Mouse (Mus musculus) neural tube, embryonic 13.5 days (tissue): Measurements from ENCODE around the gene Syde2. TPM values are rescaled to one million over a fixed set of nuclear protein-coding genes. Genes with fewer than 3 reads are reported as not detected.

Experiments
- ATAC-seq: fragments of 200-750 bp; cut with Nextera tagmentation; 2 replicates; pipeline ENCODE4 v1.8.0; 2017; ENCODE audit warnings: low read depth, mild to moderate bottlenecking, moderate TSS enrichment, moderate library complexity
- H3K27ac ChIP-seq: fragments of 300-500 bp; sonication (generic); replicated peaks from 2 replicates; pipeline ENCODE4 v1.5.1; 2015; ENCODE audit warnings: moderate library complexity, mild to moderate bottlenecking, inconsistent platforms
- H3K27me3 ChIP-seq: fragments of 300-500 bp; sonication (generic); 2 replicates; pipeline ENCODE4 v1.6.1; 2015; ENCODE audit warnings: mild to moderate bottlenecking, inconsistent platforms
- H3K36me3 ChIP-seq: fragments of 300-500 bp; sonication (generic); 2 replicates; pipeline ENCODE4 v1.6.1; 2015; ENCODE audit warnings: mild to moderate bottlenecking, inconsistent platforms
- H3K4me1 ChIP-seq: fragments of 300-500 bp; sonication (generic); replicated peaks from 2 replicates; pipeline ENCODE4 v1.6.1; 2015; ENCODE audit warnings: inconsistent platforms
- H3K4me2 ChIP-seq: fragments of 300-500 bp; sonication (generic); 2 replicates; pipeline ENCODE4 v1.6.1; 2015; ENCODE audit warnings: inconsistent platforms, mild to moderate bottlenecking, moderate library complexity
- H3K4me3 ChIP-seq: fragments of 300-500 bp; sonication (generic); 2 replicates; pipeline ENCODE4 v1.5.1; 2015; ENCODE audit warnings: mild to moderate bottlenecking, inconsistent platforms
- H3K9ac ChIP-seq: fragments of 300-500 bp; sonication (generic); 2 replicates; pipeline ENCODE4 v1.6.1; 2015; ENCODE audit warnings: moderate library complexity, mild to moderate bottlenecking, inconsistent platforms
- H3K9me3 ChIP-seq: fragments of 300-500 bp; sonication (generic); 2 replicates; pipeline ENCODE4 v1.6.1; 2016; ENCODE audit warnings: inconsistent platforms
- WGBS: fragments of 180-500 bp; shearing (Covaris S2); methylation state at CpG from one replicate; pipeline ENCODE4 v1.1.7; 2015; 5-methylcytosine and 5-hydroxymethylcytosine counted together
- polyA plus RNA-seq: library from polyadenylated mRNA; unstranded; fragments of >200 nt; fragmentation: Nextera tagmentation; extraction: Ambion mirVana; gene quantifications from 2 replicates; pipeline ENCODE4 v1.2.1, GENCODE M21; 2015

The Syde2 gene
- polyA plus RNA-seq, 1 experiment from 2014 or later, result 0.33 TPM

DNA sequence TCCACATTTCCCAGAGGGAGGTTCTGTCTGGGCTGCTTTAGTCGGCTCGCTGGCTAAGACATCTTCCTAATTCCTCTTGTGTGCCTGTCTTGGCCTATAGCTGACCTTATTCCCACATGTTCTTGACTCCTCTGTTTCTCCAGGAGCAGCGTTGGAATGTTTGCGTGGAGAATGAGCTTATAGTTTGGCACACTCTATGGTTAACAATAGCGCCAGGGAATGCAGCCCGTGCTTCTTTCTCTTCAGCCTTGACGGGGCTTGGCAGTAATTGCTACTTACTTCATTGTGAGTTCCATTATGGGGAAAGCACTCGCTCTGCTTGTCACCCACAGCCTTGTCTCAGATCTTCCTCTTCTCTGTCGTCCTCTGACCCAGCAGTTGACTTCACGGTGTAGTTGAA lies 16.2 kb upstream of the Syde2 start:
- Histone ChIP-seq H3K27me3 (no peaks in the 10 kb centered on the region), H3K27ac (no peak overlapping the region), H3K9me3 (peaks cover 9% of the 10 kb centered on the region), H3K9ac (no peak overlapping the region), H3K4me3 (no peak overlapping the region), H3K36me3 (no peaks in the 10 kb centered on the region), H3K4me1 (no peaks in the 10 kb centered on the region), H3K4me2 (no peak overlapping the region)
- ATAC-seq, result no peak
- 56% methylated on average over 10 of the region's 10 CpGs for WGBS

DNA sequence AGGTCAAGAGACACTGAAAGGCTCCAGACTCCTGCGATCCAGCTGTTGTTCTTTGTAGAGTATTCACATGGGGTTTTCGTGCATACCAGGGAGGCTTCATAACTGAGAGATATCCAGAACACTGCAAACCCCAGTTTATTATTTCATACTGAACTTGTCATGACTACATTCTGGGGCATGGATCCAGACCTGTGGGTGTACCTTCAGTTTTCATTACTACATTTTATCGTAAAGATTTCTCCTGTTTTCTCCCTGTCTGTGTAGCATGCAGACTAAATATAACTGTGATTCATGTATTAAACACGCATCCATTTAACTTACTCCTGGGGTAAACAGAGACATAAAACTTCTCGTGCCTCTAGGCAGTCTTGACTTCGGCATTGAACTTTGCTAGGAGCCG lies 12.7 kb upstream of the Syde2 start:
- no peak overlapping the region for H3K4me2 ChIP-seq
- H3K9ac ChIP-seq, result no peak overlapping the region
- peaks cover 18% of the 10 kb centered on the region for H3K9me3 ChIP-seq
- no peak for ATAC-seq
- H3K36me3 ChIP-seq, result no peaks in the 10 kb centered on the region
- H3K4me3 ChIP-seq, result no peak overlapping the region
- 93% methylated on average over 7 of the region's 7 CpGs for WGBS
- no peak overlapping the region for H3K27ac ChIP-seq
- no peaks in the 10 kb centered on the region for H3K4me1 ChIP-seq
- H3K27me3 ChIP-seq, result no peaks in the 10 kb centered on the region

DNA sequence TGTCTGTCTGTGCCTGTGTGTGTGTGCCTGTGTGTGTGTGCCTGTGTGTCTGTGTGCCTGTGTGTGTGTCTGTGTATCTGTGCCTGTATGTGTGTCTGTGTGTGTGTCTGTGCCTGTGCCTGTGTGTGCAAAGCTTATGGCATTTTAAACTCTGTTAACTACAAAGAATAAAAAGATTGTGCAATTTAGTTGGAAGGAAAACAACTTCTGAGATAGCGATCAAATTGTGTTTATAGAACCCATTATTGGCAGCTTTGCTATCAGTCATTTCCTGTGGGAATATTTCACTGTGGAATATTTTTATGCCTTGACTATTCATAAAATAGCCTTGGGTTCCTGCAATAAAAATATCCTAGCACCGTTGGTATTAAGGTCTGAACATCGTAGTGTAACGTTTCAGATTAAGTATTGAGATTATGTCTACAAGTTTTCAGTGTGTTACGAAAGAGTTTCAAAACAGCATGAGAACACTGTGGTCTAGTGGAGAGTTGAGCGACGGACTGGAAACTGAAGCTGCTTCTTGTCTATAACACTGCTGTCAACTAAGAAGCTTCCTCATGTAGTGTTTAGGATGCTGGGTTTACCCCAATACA lies 2.2 kb upstream of the Syde2 start:
- H3K36me3 ChIP-seq, result no peaks in the 10 kb centered on the region
- no peak overlapping the region for H3K27ac ChIP-seq
- ATAC-seq, result no peak
- H3K9ac ChIP-seq, result no peak overlapping the region
- peaks cover 48% of the 10 kb centered on the region for H3K27me3 ChIP-seq
- H3K4me3 ChIP-seq, result no peak overlapping the region
- WGBS, result 92% methylated on average over 7 of the region's 7 CpGs
- no peaks in the 10 kb centered on the region for H3K9me3 ChIP-seq
- no peak overlapping the region for H3K4me2 ChIP-seq
- H3K4me1 ChIP-seq, result peaks cover 19% of the 10 kb centered on the region

DNA sequence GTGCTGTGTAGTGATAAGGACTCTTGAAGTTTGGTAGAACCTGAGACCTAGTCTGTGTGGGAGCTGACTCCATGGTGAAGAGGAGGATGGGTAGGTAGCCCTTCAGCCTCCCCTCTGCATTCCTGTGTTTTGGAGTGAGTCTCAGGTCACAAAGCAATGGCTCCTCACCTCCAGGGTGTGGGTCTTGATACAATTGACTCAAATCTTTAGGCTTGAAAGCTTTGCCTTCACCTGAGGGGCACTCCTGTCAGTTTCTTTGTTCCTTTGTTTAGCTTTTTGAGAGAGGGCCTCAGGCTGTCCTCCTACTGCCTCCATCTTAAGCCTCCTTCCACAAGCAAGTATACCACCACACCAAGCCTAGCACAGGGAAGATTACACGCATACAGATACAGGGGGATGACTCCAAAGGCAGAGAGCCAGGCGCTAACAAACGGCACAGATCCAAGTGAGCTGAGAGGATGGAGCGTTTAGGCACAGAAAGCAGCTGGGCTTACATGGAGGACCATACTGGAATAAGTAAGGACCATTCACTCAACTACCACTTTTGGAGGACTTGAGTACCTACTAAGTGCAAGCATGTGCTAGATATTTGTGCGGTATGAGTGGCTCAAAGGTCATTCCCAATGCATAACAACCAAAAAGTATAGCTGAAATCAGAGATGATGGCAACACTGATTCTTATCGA lies 1.2 kb upstream of the Syde2 start:
- peaks cover 48% of the 10 kb centered on the region for H3K27me3 ChIP-seq
- WGBS, result 65% methylated on average over 6 of the region's 6 CpGs
- no peak for ATAC-seq
- H3K36me3 ChIP-seq, result no peaks in the 10 kb centered on the region
- H3K9ac ChIP-seq, result no peak overlapping the region
- peaks cover 19% of the 10 kb centered on the region for H3K4me1 ChIP-seq
- no peak overlapping the region for H3K27ac ChIP-seq
- no peak overlapping the region for H3K4me2 ChIP-seq
- no peaks in the 10 kb centered on the region for H3K9me3 ChIP-seq
- H3K4me3 ChIP-seq, result no peak overlapping the region

DNA sequence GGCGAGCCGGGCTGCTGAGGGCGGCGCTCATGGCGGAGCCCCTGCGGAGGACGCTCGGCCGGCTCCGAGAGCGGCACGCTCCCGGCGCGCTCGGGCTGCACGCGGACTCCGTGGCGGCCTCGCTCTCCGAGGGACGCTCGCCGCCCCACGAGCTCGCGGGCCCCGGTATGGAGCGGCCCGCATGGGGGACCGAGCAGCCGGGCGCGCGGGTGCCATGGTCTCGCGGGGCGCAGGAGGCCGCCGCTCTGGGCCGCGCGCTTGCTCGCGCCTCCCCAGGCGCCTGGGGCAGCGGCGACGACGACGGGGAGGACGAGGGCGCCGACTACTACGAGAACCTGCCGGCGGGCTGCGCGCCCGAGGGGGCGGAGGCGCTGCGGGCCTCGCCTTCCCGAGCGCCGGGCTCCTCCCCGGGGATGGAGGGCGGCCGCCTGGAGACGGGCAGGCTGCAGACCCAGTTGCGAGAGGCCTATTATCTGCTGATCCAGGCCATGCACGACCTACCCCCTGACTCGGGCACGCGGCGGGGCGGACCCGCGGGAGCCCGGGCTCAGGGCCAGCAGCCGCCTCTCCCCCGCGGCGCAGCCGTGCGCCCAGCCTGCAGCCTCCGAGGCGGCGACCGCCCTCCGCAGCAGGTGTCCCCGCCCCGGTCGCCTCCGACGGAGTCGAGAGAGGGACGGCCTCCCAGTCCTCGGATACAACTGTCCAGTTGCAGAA lies 457 bp downstream of the Syde2 start:
- Histone ChIP-seq H3K9ac (peak overlapping the region; percentile 79), H3K4me3 (peak overlapping the region; percentile 68), H3K9me3 (no peaks in the 10 kb centered on the region), H3K4me1 (peaks cover 19% of the 10 kb centered on the region), H3K36me3 (no peaks in the 10 kb centered on the region), H3K27me3 (peaks cover 48% of the 10 kb centered on the region), H3K4me2 (peak overlapping the region; percentile 79), H3K27ac (0 out of 2 replicates have a peak overlapping the region, but pooled peaks have one; percentile 46)
- ATAC-seq, result peak; percentile 77
- under 1% methylated on average over 64 of the region's 101 CpGs for WGBS

DNA sequence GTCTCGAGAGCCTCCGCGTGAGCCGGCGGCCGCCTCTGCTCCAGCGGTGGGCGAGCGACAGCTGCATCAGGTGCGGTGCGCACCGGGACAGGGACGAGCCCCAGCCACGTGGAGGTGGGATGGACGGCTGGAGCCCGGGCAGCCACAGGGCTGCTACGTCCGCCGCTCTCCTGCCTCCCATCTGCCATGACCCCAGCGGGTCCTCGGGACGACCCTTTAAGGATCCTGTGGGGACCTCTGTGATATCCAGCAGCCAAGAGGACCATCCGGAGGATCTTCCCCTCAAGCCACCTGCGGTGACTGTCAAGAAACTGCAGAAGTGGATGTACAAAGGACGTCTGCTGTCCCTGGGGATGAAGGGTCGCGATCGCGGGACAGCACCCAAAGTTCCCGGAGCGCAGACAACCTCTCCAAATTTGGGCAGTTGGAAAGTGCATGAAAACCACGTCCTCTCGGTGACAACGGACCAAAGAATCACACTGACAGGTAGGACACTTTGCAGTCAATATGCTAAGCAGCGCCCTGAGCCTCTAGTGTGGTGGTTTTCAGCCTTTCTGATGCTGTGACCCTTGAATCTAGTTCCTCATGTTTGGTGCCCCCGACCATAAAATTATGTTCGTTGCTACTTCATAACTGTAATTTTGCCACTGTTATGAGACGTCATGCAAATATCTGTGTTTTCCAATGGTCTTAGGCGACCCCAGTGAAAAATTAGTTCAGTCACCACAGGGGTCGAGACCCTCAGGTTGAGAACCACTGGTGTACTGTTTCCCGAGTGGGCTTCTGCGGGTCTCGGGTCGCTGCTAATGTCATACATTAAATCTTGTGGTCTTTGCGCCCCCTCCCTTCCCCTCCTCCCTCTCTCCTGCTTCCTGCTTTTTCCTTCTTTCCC lies 1.3 kb downstream of the Syde2 start:
- Histone ChIP-seq H3K36me3 (no peaks in the 10 kb centered on the region), H3K9ac (peak overlapping the region; percentile 79), H3K4me1 (peaks cover 19% of the 10 kb centered on the region), H3K27me3 (peaks cover 48% of the 10 kb centered on the region), H3K27ac (no peak overlapping the region), H3K4me3 (peak overlapping the region; percentile 68), H3K4me2 (peak overlapping the region; percentile 79), H3K9me3 (no peaks in the 10 kb centered on the region)
- ATAC-seq, result no peak; the same call in 1 of the 2 replicates
- WGBS, result under 1% methylated on average over 45 of the region's 45 CpGs

DNA sequence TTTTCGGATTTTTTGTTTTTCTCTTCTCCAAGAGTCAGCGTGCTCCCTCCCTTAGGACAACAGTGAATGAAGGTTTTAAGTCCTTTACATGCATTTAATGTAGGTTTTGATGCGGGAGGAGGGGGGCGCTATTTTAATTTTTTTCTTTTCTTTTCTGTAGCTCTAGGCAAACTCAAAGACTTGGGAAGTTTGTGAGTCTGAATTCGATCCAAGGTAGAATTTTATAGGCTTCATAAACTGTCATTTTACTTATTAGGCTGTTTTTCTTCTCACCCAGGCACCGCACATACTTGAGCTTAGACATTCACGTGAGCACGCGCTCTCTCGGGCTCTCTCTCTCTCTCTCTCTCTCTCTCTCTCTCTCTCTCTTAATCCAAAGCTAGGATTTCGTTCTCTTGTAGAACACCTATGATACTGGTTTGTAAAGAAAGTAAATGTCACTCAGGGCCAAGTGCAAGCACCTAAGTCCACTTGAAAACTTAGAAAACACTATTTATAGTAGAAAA lies 2.0 kb downstream of the Syde2 start:
- Histone ChIP-seq H3K4me1 (peaks cover 19% of the 10 kb centered on the region), H3K4me3 (peak overlapping the region; percentile 68), H3K27ac (no peak overlapping the region), H3K9ac (peak overlapping the region; percentile 79), H3K27me3 (peaks cover 48% of the 10 kb centered on the region), H3K9me3 (no peaks in the 10 kb centered on the region), H3K4me2 (peak overlapping the region; percentile 79), H3K36me3 (no peaks in the 10 kb centered on the region)
- WGBS, result 10% methylated on average over 11 of the region's 11 CpGs
- no peak for ATAC-seq

DNA sequence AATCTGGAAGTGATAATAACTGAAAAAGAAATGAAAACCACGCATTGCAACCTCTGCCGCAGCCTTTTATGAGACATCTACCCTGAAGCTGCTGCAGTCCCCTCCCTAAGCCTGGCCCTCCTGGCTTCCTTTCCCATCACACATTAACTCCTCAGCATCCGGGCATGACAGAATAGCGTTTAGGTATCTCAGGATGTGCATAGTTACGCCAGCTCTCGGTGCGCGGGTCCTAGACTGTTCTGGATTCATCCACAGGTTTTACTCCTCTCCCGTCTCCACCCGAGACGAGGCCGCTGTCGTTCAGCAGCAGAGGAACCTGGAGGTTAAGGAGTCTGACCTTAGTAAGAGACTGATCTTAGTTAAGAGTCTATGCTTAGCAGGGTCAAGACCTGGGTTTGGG lies 3.5 kb downstream of the Syde2 start:
- Histone ChIP-seq H3K4me3 (no peak overlapping the region), H3K4me1 (peaks cover 19% of the 10 kb centered on the region), H3K9me3 (no peaks in the 10 kb centered on the region), H3K27ac (no peak overlapping the region), H3K4me2 (no peak overlapping the region), H3K36me3 (no peaks in the 10 kb centered on the region), H3K27me3 (peaks cover 34% of the 10 kb centered on the region), H3K9ac (no peak overlapping the region)
- WGBS, result 90% methylated on average over 13 of the region's 13 CpGs
- no peak for ATAC-seq

DNA sequence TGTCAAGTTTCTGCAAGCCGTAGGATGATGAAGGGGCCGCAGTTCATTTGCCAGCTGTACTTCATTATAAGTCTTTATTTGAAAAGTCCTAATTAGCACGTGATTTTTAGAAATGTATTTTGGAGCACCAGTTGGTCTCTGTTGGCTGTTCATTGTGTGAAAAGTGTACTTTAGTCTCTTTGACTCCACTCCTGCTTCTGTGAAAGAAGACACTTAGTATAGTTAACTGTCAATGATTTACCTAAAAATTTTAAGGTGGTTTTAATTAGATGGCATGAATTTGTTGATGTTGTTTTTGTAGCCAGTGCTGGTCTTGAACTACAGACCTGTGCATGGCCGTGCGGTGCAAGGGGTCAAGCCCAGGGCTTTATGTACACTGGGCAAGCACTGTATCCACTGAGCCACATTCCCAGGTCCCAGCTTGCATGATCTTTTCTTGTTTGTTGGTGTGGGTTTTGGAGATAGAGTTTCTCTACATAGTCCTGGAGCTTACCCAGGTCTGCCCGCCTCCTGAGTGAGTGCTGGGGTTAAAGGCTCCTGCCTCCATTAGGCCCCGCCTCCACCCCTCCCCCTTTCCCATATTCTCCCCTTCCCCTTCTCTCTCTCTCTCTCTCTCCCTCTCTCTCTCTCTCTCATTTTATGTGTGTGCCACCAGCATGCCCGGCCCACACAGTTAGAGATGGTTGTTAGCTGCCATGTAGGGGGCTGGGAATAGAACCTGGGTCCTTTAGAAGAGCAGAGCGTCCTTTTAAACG lies 4.5 kb downstream of the Syde2 start:
- H3K4me3 ChIP-seq, result no peak overlapping the region
- peaks cover 19% of the 10 kb centered on the region for H3K4me1 ChIP-seq
- no peak for ATAC-seq
- no peaks in the 10 kb centered on the region for H3K9me3 ChIP-seq
- no peaks in the 10 kb centered on the region for H3K36me3 ChIP-seq
- no peak overlapping the region for H3K27ac ChIP-seq
- H3K9ac ChIP-seq, result no peak overlapping the region
- WGBS, result 91% methylated on average over 10 of the region's 10 CpGs
- no peak overlapping the region for H3K4me2 ChIP-seq
- peaks cover 25% of the 10 kb centered on the region for H3K27me3 ChIP-seq

DNA sequence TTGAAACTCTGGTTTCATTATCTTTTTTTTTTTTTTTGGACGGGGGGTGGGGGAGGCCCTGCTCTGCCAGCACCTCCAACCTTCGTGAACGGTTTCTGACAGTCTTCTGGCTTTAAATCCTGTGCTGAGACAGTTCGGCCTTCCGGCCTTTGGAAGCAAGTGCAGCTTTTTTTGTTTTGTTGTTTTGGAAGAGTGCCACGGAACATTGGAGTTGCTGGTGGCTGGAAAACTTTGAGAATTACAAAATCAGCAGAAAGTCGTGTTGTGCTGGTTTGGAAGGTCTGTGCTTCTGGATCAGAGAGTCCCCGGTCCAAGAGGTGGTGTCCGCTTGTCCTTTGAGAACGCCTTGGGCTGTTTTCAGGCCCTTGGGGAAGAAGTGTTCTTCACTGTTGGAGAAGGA lies 5.1 kb downstream of the Syde2 start:
- no peak overlapping the region for H3K27ac ChIP-seq
- no peak for ATAC-seq
- peaks cover 19% of the 10 kb centered on the region for H3K4me1 ChIP-seq
- WGBS, result 88% methylated on average over 10 of the region's 10 CpGs
- H3K4me2 ChIP-seq, result no peak overlapping the region
- H3K9me3 ChIP-seq, result no peaks in the 10 kb centered on the region
- no peak overlapping the region for H3K4me3 ChIP-seq
- H3K27me3 ChIP-seq, result peaks cover 20% of the 10 kb centered on the region
- H3K36me3 ChIP-seq, result no peaks in the 10 kb centered on the region
- H3K9ac ChIP-seq, result no peak overlapping the region

DNA sequence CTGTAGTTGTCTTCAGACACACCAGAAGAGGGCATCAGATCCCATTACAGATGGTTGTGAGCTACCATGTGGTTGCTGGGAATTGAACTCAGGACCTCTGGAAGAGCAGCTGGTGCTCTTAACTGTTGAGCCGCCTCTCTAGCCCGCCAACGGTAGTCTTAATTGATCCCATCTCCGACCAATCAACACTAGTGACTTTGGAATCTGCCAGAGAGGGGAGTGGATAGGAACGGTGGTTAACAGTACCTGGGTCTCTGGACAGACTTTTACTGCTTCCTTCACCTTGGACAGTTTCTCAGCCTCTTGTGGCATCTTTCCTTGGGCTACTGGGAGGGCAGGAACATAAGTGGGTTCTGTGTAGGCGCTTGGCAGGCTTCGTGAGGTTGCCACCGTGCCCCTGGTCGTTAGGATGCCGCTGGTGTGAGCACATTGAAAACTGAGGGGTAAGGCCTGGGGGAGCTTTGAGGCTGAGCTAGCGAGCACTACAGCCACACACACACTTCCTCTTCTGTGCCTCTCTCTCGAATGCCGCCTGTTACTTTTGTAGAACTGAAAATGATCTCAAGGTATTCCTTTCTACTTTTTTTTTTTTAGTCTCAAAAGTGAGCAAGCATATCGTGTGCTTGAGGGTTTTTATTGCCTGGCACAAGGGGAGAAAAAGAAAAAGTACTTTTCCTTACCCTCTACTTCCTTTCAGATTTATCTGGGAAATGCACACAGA lies 6.0 kb downstream of the Syde2 start:
- Histone ChIP-seq H3K4me2 (no peak overlapping the region), H3K4me3 (no peak overlapping the region), H3K27me3 (peaks cover 11% of the 10 kb centered on the region), H3K4me1 (peaks cover 11% of the 10 kb centered on the region), H3K36me3 (0 out of 2 replicates have a peak, but pooled peaks cover 2% of the 10 kb centered on the region), H3K9me3 (no peaks in the 10 kb centered on the region), H3K9ac (no peak overlapping the region), H3K27ac (no peak overlapping the region)
- WGBS, result 84% methylated on average over 14 of the region's 14 CpGs
- no peak for ATAC-seq
